Mouse (Mus musculus) hindbrain, postnatal 0 days (tissue): ENCODE measurements around the gene 9930104L06Rik. TPM values are rescaled to one million over a fixed set of nuclear protein-coding genes. Genes with fewer than 3 reads are reported as not detected.
A peak's percentile ranks its signal among the peaks of the same experiment; 100 is the strongest.
"Not testable (repeated sequence)": the region's sequence is repeated elsewhere in the genome, so short reads cannot be mapped to it uniquely, and the experiment has no call there.

Experiments
- ATAC-seq: fragments of 200-750 bp; cut with Nextera tagmentation; 2 replicates; pipeline ENCODE4 v1.8.0; 2017; ENCODE audit warnings: mild to moderate bottlenecking, moderate TSS enrichment, moderate library complexity
- DNase-seq: peaks from one replicate; pipeline ENCODE4 v3.0.0-alpha.2; 2015; ENCODE audit warnings: low spot score
- H3K27ac ChIP-seq: fragments of 300-500 bp; sonication (generic); 2 replicates; pipeline ENCODE4 v1.5.1; 2014; ENCODE audit warnings: mild to moderate bottlenecking
- H3K27me3 ChIP-seq: fragments of 300-500 bp; sonication (generic); 2 replicates; pipeline ENCODE4 v1.6.1; 2014; ENCODE audit warnings: low read length, mixed read lengths; ENCODE audit not compliant: insufficient read depth
- H3K36me3 ChIP-seq: fragments of 300-500 bp; sonication (generic); 2 replicates; pipeline ENCODE4 v1.6.1; 2014; ENCODE audit warnings: low read length, mixed read lengths; ENCODE audit not compliant: insufficient read depth
- H3K4me1 ChIP-seq: fragments of 300-500 bp; sonication (generic); 2 replicates; pipeline ENCODE4 v1.6.1; 2014; ENCODE audit warnings: antibody characterized with exemption, low read length, mixed read lengths; ENCODE audit not compliant: insufficient read depth
- H3K4me2 ChIP-seq: fragments of 300-500 bp; sonication (generic); 2 replicates; pipeline ENCODE4 v1.6.1; 2014; ENCODE audit warnings: low read depth, mild to moderate bottlenecking, low read length, moderate library complexity, mixed read lengths
- H3K4me3 ChIP-seq: fragments of 300-500 bp; sonication (generic); 2 replicates; pipeline ENCODE4 v1.5.1; 2014; ENCODE audit warnings: low read length
- H3K9ac ChIP-seq: fragments of 300-500 bp; sonication (generic); replicated peaks from 2 replicates; pipeline ENCODE4 v1.6.1; 2014; ENCODE audit warnings: mild to moderate bottlenecking, low read length, moderate library complexity, mixed read lengths
- H3K9me3 ChIP-seq: fragments of 300-500 bp; sonication (generic); 2 replicates; pipeline ENCODE4 v1.6.1; 2016; ENCODE audit warnings: low read length, mixed read lengths
- CTCF ChIP-seq: IDR thresholded peaks from 2 replicates; pipeline ENCODE4 v1.5.1; 2016; ENCODE audit warnings: antibody characterized with exemption, control low read depth, low read depth
- WGBS: fragments of 180-500 bp; shearing (Covaris S2); extraction: QIAGEN DNeasy Blood & Tissue Kit; methylation state at CpG from one replicate; pipeline ENCODE4 v1.1.7; 2014; 5-methylcytosine and 5-hydroxymethylcytosine counted together
- polyA plus RNA-seq: library from polyadenylated mRNA; unstranded; fragments of >200 nt; fragmentation: Nextera tagmentation; extraction: Ambion mirVana; gene quantifications from 2 replicates; pipeline ENCODE4 v1.2.1, GENCODE M21; 2015
- total RNA-seq: library from RNA; depleted of rRNA; stranded (reverse); fragments of >200 nt; gene quantifications from 2 replicates; pipeline ENCODE4 v1.2.3, GENCODE M21; 2014

9930104L06Rik gene
- total and polyA plus RNA-seq, 2 experiments from 2014 or later: 9.3 to 15.5 TPM

- no peaks in the 10 kb centered on the region for H3K9me3 ChIP-seq
- WGBS: 30% methylated on average over 10 of the region's 10 CpGs
- DNase-seq: no peak
- H3K27ac ChIP-seq: no peak overlapping the region
- H3K4me2 ChIP-seq: no peak overlapping the region
- no peak for TF ChIP-seq CTCF
- H3K4me3 ChIP-seq: no peak overlapping the region
- no peak for ATAC-seq
- H3K4me1 ChIP-seq: peaks cover 8% of the 10 kb centered on the region; the same call in 1 of the 2 replicates
- no peaks in the 10 kb centered on the region for H3K36me3 ChIP-seq
- no peak overlapping the region for H3K9ac ChIP-seq
- H3K27me3 ChIP-seq: 0 out of 2 replicates have a peak, but pooled peaks cover 6% of the 10 kb centered on the region
These were observed 38.4 kb upstream of the 9930104L06Rik start for GRCm38 (mm10) chr4:124898428-124898827.

- Histone ChIP-seq H3K27ac (no peak overlapping the region), H3K27me3 (0 out of 2 replicates have a peak, but pooled peaks cover 4% of the 10 kb centered on the region), H3K9ac (no peak overlapping the region), H3K4me2 (no peak overlapping the region), H3K36me3 (no peaks in the 10 kb centered on the region), H3K4me1 (0 out of 2 replicates have a peak, but pooled peaks cover 2% of the 10 kb centered on the region), H3K4me3 (no peak overlapping the region), H3K9me3 (no peaks in the 10 kb centered on the region)
- 68% methylated on average over 5 of the region's 5 CpGs for WGBS
- no peak for ATAC-seq
- TF ChIP-seq CTCF: no peak
- no peak for DNase-seq
These were observed 36.9 kb upstream of the 9930104L06Rik start for GRCm38 (mm10) chr4:124899906-124900305.

GRCm38 (mm10) chr4:124905417-124905816 is 31.4 kb upstream of the 9930104L06Rik start:
- no peak for DNase-seq

GRCm38 (mm10) chr4:124905971-124906822 is 30.7 kb upstream of the 9930104L06Rik start:
- peak overlapping the region; percentile 22 for H3K4me2 ChIP-seq
- DNase-seq (peak; percentile 80), ATAC-seq (peak; percentile 85)
- peak overlapping the region; percentile 22; the same call in 1 of the 2 replicates for H3K9ac ChIP-seq
- no peaks in the 10 kb centered on the region for H3K27me3 ChIP-seq
- 10% methylated on average over 21 of the region's 21 CpGs for WGBS
- H3K4me3 ChIP-seq: peak overlapping the region; percentile 2; the same call in 1 of the 2 replicates
- no peak for TF ChIP-seq CTCF
- peak overlapping the region; percentile 55; the same call in 1 of the 2 replicates for H3K27ac ChIP-seq
- no peaks in the 10 kb centered on the region for H3K36me3 ChIP-seq
- peaks cover 7% of the 10 kb centered on the region; the same call in 1 of the 2 replicates for H3K4me1 ChIP-seq
- no peaks in the 10 kb centered on the region for H3K9me3 ChIP-seq

More at GRCm38 (mm10) chr4:124905417-124905816, 31.4 kb upstream of the 9930104L06Rik start:
- H3K36me3 ChIP-seq: no peaks in the 10 kb centered on the region
- ATAC-seq: no peak
- H3K9me3 ChIP-seq: no peaks in the 10 kb centered on the region
- no peak overlapping the region for H3K27ac ChIP-seq
- TF ChIP-seq CTCF: no peak
- WGBS: 71% methylated on average over 4 of the region's 4 CpGs
- H3K27me3 ChIP-seq: no peaks in the 10 kb centered on the region
- peaks cover 7% of the 10 kb centered on the region; the same call in 1 of the 2 replicates for H3K4me1 ChIP-seq
- no peak overlapping the region for H3K9ac ChIP-seq
- H3K4me2 ChIP-seq: no peak overlapping the region
- H3K4me3 ChIP-seq: no peak overlapping the region

- 0 out of 2 replicates have a peak, but pooled peaks cover 4% of the 10 kb centered on the region for H3K36me3 ChIP-seq
- 94% methylated on average over 5 of the region's 5 CpGs for WGBS
- H3K9ac ChIP-seq: no peak overlapping the region
- no peak overlapping the region for H3K4me2 ChIP-seq
- DNase-seq: no peak
- H3K27me3 ChIP-seq: no peaks in the 10 kb centered on the region
- no peaks in the 10 kb centered on the region for H3K9me3 ChIP-seq
- H3K4me1 ChIP-seq: no peaks in the 10 kb centered on the region
- no peak for TF ChIP-seq CTCF
- no peak overlapping the region for H3K4me3 ChIP-seq
- ATAC-seq: no peak
- H3K27ac ChIP-seq: no peak overlapping the region
These were observed 8.7 kb upstream of the 9930104L06Rik start for GRCm38 (mm10) chr4:124928102-124928501.

GRCm38 (mm10) chr4:124939211-124939610 is 2.4 kb downstream of the 9930104L06Rik start, which contains the start of gene Cdca8:
Cdca8 (minus strand) TSS chr4:124939311.
- H3K27ac ChIP-seq, H3K27me3 ChIP-seq, H3K9ac ChIP-seq, DNase-seq, H3K4me3 ChIP-seq, H3K4me2 ChIP-seq, ATAC-seq, H3K9me3 ChIP-seq: not testable (repeated sequence)
- 88% methylated on average over 4 of the region's 4 CpGs for WGBS
- Histone ChIP-seq H3K36me3 (peaks cover 19% of the 10 kb centered on the region), H3K4me1 (peaks cover 12% of the 10 kb centered on the region; the same call in 1 of the 2 replicates)

GRCm38 (mm10) chr4:124943022-124943421 is 6.2 kb downstream of the 9930104L06Rik start:
- H3K27ac ChIP-seq: no peak overlapping the region
- TF ChIP-seq CTCF: peak; percentile 97
- no peak overlapping the region for H3K9ac ChIP-seq
- H3K4me3 ChIP-seq: no peak overlapping the region
- no peaks in the 10 kb centered on the region for H3K4me1 ChIP-seq
- no peak overlapping the region for H3K4me2 ChIP-seq
- DNase-seq: peak; percentile 87
- peak; percentile 32; the same call in 1 of the 2 replicates for ATAC-seq
- H3K27me3 ChIP-seq: no peaks in the 10 kb centered on the region
- H3K36me3 ChIP-seq: peaks cover 19% of the 10 kb centered on the region
- H3K9me3 ChIP-seq: no peaks in the 10 kb centered on the region
- WGBS: 5% methylated on average over 4 of the region's 4 CpGs
